Mouse (Mus musculus): ENCODE measurements around the gene Dgcr6. TPM values are rescaled to one million over a fixed set of nuclear protein-coding genes. Genes with fewer than 3 reads are reported as not detected.
A peak's percentile ranks its signal among the peaks of the same experiment; 100 is the strongest.
"Not testable (repeated sequence)": the region's sequence is repeated elsewhere in the genome, so short reads cannot be mapped to it uniquely, and the experiment has no call there.

Dgcr6 gene
- polyA plus RNA-seq (2015; fragmentation: Nextera tagmentation; extraction: Ambion mirVana) = 78.5 and 79.2 TPM in 2 replicates

DNA sequence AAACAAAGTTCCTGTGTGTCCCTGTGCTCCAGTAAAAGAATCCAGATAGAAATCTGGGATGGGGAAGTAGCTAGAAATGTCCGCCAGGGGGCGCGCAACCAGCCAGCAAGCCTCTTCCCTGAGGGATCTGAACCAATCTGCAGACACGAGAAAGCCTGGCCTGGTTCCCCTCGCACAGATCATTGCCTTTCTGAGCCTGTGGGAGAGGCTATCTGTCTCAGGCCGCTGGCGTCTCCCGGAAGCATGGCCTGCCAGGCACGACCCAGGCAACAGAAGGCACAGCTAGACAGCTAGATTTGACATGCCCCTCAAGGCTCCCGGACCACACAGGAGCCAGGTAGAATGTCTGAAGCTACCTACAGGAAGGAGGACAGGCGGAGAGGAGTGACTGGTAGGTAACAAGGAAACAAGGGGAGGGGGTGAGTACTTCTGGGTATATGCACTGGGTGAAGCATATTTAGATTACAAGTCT lies at the start of gene Dgcr6:
TSS of gene Dgcr6 (plus strand) at position 130 of the 472 bp plus-strand sequence.
- H3K27me3 ChIP-seq (ENCODE audit: control insufficient read depth, insufficient read depth, low read depth, low read length) = no peaks in the 10 kb centered on the region; the same call in 1 of the 2 replicates
- no peaks in the 10 kb centered on the region for H3K9me3 ChIP-seq (ENCODE audit: control insufficient read depth, low read length)
- ATAC-seq (ENCODE audit: low read depth) = peak; percentile 85
- no peak within 1 kb of the TSS for H3K4me3 ChIP-seq (ENCODE audit: low read length)
- no peaks in the 10 kb centered on the region for H3K36me3 ChIP-seq (ENCODE audit: control insufficient read depth, insufficient read depth, low read length)
- WGBS = 10% methylated on average over 11 of the region's 11 CpGs
- 0 out of 2 replicates have a peak within 1 kb of the TSS, but pooled peaks have one; percentile 24 for H3K9ac ChIP-seq (ENCODE audit: low read length)
- 0 out of 2 replicates have a peak within 1 kb of the TSS, but pooled peaks have one; percentile 44 for H3K27ac ChIP-seq (ENCODE audit: low read length)
- H3K4me2 ChIP-seq (ENCODE audit: low read depth, low read length) = peak within 1 kb of the TSS; percentile 28; the same call in 1 of the 2 replicates
- H3K4me1 ChIP-seq (replicated peaks; ENCODE audit: control insufficient read depth, insufficient read depth, low read length) = peaks cover 6% of the 10 kb centered on the region

DNA sequence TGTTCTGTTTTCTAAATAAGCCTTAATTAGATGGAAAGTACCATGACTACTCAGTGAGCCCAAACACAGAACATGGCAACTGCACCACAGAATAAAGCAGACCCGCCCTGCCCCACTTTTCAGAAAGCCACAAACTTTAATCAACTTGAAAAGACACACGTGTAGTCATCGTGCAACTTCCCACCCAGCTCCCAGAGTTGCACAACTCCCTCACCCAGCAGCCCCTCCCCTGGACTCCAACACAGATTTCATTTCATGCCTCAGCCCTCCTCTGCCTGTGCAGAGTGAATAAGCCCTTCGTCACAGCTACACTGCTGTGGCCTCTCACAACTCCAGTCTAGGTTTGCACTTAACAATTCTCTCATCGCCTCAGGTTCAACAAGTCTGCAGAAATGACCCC lies 48.1 kb upstream of the Dgcr6 start:
- no peak overlapping the region for H3K4me3 ChIP-seq (ENCODE audit: low read length)
- no peak for ATAC-seq (ENCODE audit: low read depth)
- H3K9me3 ChIP-seq (ENCODE audit: control insufficient read depth, low read length) = no peaks in the 10 kb centered on the region
- 67% methylated on average over 5 of the region's 5 CpGs for WGBS
- no peak overlapping the region for H3K27ac ChIP-seq (ENCODE audit: low read length)
- no peaks in the 10 kb centered on the region for H3K27me3 ChIP-seq (ENCODE audit: control insufficient read depth, insufficient read depth, low read depth, low read length)
- no peak overlapping the region for H3K4me2 ChIP-seq (ENCODE audit: low read depth, low read length)
- no peaks in the 10 kb centered on the region for H3K36me3 ChIP-seq (ENCODE audit: control insufficient read depth, insufficient read depth, low read length)
- H3K4me1 ChIP-seq (replicated peaks; ENCODE audit: control insufficient read depth, insufficient read depth, low read length) = no peaks in the 10 kb centered on the region
- no peak overlapping the region for H3K9ac ChIP-seq (ENCODE audit: low read length)

DNA sequence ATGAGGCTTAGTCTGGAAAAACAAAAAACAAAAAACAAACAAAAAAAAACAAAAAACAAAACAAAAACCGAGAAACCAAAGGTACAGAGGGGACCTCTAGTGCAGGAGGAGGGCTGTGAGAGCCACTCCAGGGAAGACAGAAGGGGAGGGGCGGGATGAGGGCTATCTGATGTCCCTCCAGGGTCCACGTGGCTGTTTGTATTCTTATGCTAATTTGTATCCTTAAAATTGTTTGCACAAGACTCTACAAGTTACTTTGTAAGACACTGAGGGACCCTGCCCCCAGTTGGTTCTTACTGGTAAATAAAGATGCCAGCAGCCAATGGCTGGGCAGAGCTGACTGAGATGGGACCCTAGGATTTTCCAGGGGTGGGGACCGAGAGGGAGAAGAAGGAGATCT lies 45.6 kb upstream of the Dgcr6 start:
- Histone ChIP-seq H3K4me2 (ENCODE audit: low read depth, low read length) (no peak overlapping the region), H3K4me1 (replicated peaks; ENCODE audit: control insufficient read depth, insufficient read depth, low read length) (no peaks in the 10 kb centered on the region), H3K9me3 (ENCODE audit: control insufficient read depth, low read length) (no peaks in the 10 kb centered on the region), H3K27ac (ENCODE audit: low read length) (no peak overlapping the region), H3K27me3 (ENCODE audit: control insufficient read depth, insufficient read depth, low read depth, low read length) (no peaks in the 10 kb centered on the region), H3K36me3 (ENCODE audit: control insufficient read depth, insufficient read depth, low read length) (no peaks in the 10 kb centered on the region), H3K4me3 (ENCODE audit: low read length) (no peak overlapping the region), H3K9ac (ENCODE audit: low read length) (no peak overlapping the region)
- WGBS = 43% methylated on average over 4 of the region's 4 CpGs
- ATAC-seq (ENCODE audit: low read depth) = no peak

DNA sequence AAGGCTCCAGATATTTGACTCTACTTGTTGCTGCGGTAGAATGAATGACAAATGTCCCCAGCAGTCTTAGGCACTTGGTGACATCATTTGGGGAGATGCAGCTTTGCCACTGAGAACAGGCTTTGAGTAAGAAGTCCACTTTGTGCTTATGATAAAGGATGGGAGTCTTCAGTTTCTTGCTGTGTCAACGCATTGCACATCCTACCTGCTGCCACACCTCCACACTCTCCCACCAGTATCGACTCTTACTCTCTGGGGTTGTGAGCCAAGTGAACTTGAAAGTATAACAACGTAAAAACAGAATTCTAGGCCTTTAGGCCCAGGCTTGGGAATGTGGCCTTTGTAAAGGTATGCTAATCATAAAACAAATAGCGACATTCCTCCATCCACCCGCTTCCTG lies 41.6 kb upstream of the Dgcr6 start:
- ATAC-seq (ENCODE audit: low read depth) = no peak
- H3K36me3 ChIP-seq (ENCODE audit: control insufficient read depth, insufficient read depth, low read length) = no peaks in the 10 kb centered on the region
- 57% methylated on average over 6 of the region's 6 CpGs for WGBS
- no peak overlapping the region for H3K4me2 ChIP-seq (ENCODE audit: low read depth, low read length)
- H3K9me3 ChIP-seq (ENCODE audit: control insufficient read depth, low read length) = no peaks in the 10 kb centered on the region
- H3K4me1 ChIP-seq (replicated peaks; ENCODE audit: control insufficient read depth, insufficient read depth, low read length) = no peaks in the 10 kb centered on the region
- H3K27me3 ChIP-seq (ENCODE audit: control insufficient read depth, insufficient read depth, low read depth, low read length) = no peaks in the 10 kb centered on the region
- H3K4me3 ChIP-seq (ENCODE audit: low read length) = no peak overlapping the region
- no peak overlapping the region for H3K9ac ChIP-seq (ENCODE audit: low read length)
- H3K27ac ChIP-seq (ENCODE audit: low read length) = no peak overlapping the region

DNA sequence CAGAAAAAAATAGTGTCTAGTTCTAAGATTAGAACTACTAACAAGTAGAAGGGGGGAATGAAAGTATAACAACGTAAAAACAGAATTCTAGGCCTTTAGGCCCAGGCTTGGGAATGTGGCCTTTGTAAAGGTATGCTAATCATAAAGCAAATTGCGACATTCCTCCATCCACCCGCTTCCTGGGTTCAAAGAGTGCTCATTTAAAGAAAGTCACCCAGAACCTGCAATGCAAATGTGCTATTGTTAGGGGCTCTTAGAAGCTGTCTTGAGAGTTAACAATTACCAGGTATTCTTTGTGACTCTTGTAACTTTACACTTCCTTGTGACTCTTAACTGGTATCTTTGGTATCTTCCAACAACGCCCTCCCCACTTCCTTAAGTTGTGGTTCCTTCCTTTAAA lies 36.2 kb upstream of the Dgcr6 start:
- H3K4me1 ChIP-seq (replicated peaks; ENCODE audit: control insufficient read depth, insufficient read depth, low read length); H3K9me3 ChIP-seq (ENCODE audit: control insufficient read depth, low read length); H3K27ac ChIP-seq (ENCODE audit: low read length); H3K9ac ChIP-seq (ENCODE audit: low read length); H3K36me3 ChIP-seq (ENCODE audit: control insufficient read depth, insufficient read depth, low read length); H3K4me3 ChIP-seq (ENCODE audit: low read length); H3K27me3 ChIP-seq (ENCODE audit: control insufficient read depth, insufficient read depth, low read depth, low read length); ATAC-seq (ENCODE audit: low read depth); H3K4me2 ChIP-seq (ENCODE audit: low read depth, low read length): not testable (repeated sequence)
- WGBS = 54% methylated on average over 4 of the region's 4 CpGs

DNA sequence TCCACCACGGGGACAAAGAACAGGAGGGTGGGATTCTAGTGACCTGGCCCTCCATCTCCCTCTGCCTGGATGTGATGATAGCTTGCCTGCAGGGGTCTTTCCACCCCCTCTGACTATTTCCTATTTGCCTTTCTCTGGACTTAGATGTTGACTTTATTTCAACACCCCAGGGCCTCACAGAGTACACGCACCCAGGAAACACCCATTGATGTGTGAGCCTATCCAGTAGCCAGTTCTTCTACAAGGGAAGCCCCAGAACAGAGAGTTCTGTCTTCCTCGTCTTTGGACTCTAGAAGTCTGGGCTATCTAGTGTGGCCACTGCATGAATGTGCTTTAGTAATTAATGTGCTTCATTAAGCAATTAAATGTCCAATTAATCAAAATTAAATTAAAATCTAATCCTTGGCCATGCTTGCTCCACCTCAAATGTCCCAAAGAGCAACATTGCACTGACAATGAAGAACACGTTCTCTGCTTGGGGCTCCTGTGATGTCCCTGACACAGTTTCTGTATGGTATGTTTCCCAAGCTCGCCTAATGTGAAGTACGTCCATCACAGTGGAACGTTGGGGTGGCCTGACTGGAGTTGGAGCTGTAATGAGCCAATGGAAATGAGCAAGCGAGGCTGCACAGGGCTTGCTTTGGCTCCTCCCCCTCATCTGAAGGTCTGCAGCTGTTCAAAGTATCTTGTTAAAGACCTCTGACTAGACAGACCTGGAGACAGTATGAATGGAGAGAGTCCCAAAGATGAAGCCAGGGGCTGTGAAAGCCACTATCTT lies 29.7 kb upstream of the Dgcr6 start:
- H3K4me2 ChIP-seq (ENCODE audit: low read depth, low read length) = no peak overlapping the region
- ATAC-seq (ENCODE audit: low read depth) = no peak
- H3K36me3 ChIP-seq (ENCODE audit: control insufficient read depth, insufficient read depth, low read length) = no peaks in the 10 kb centered on the region
- no peaks in the 10 kb centered on the region for H3K4me1 ChIP-seq (replicated peaks; ENCODE audit: control insufficient read depth, insufficient read depth, low read length)
- no peak overlapping the region for H3K9ac ChIP-seq (ENCODE audit: low read length)
- no peaks in the 10 kb centered on the region for H3K9me3 ChIP-seq (ENCODE audit: control insufficient read depth, low read length)
- WGBS = 57% methylated on average over 8 of the region's 8 CpGs
- H3K27ac ChIP-seq (ENCODE audit: low read length) = no peak overlapping the region
- H3K27me3 ChIP-seq (ENCODE audit: control insufficient read depth, insufficient read depth, low read depth, low read length) = no peaks in the 10 kb centered on the region
- H3K4me3 ChIP-seq (ENCODE audit: low read length) = no peak overlapping the region

GRCm38 (mm10) chr16:18027371-18027770 lies 25.3 kb upstream of the Dgcr6 start:
- no peak for ATAC-seq (ENCODE audit: low read depth)
- Histone ChIP-seq H3K9me3 (ENCODE audit: control insufficient read depth, low read length) (no peaks in the 10 kb centered on the region), H3K9ac (ENCODE audit: low read length) (no peak overlapping the region), H3K27ac (ENCODE audit: low read length) (no peak overlapping the region), H3K4me3 (ENCODE audit: low read length) (no peak overlapping the region), H3K4me2 (ENCODE audit: low read depth, low read length) (no peak overlapping the region), H3K4me1 (replicated peaks; ENCODE audit: control insufficient read depth, insufficient read depth, low read length) (no peaks in the 10 kb centered on the region), H3K36me3 (ENCODE audit: control insufficient read depth, insufficient read depth, low read length) (no peaks in the 10 kb centered on the region), H3K27me3 (ENCODE audit: control insufficient read depth, insufficient read depth, low read depth, low read length) (no peaks in the 10 kb centered on the region)
- WGBS = 49% methylated on average over 2 of the region's 2 CpGs

DNA sequence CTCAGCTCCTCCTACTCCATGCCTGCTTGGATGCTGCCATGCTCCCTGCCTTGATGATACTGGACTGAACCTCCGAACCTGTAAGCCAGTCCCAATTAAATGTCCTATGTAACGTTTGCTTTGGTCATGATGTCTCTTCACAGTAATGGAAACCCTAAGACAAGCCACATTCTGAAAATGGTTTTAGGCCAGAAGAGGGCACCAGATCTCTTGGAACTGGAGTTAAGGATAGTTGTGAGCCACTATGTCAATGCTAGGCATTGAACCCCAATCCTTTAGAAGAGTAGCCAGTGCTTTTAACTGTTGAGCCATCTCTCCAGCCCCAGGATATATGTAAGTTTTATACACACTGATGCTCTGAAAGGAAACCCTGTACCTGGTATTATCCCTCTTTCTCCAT lies 20.9 kb upstream of the Dgcr6 start:
- no peaks in the 10 kb centered on the region for H3K27me3 ChIP-seq (ENCODE audit: control insufficient read depth, insufficient read depth, low read depth, low read length)
- 51% methylated on average over 2 of the region's 2 CpGs for WGBS
- H3K4me3 ChIP-seq (ENCODE audit: low read length) = no peak overlapping the region
- no peak overlapping the region for H3K9ac ChIP-seq (ENCODE audit: low read length)
- no peak for ATAC-seq (ENCODE audit: low read depth)
- H3K27ac ChIP-seq (ENCODE audit: low read length) = no peak overlapping the region
- no peaks in the 10 kb centered on the region for H3K36me3 ChIP-seq (ENCODE audit: control insufficient read depth, insufficient read depth, low read length)
- H3K9me3 ChIP-seq (ENCODE audit: control insufficient read depth, low read length) = no peaks in the 10 kb centered on the region
- no peaks in the 10 kb centered on the region for H3K4me1 ChIP-seq (replicated peaks; ENCODE audit: control insufficient read depth, insufficient read depth, low read length)
- no peak overlapping the region for H3K4me2 ChIP-seq (ENCODE audit: low read depth, low read length)

DNA sequence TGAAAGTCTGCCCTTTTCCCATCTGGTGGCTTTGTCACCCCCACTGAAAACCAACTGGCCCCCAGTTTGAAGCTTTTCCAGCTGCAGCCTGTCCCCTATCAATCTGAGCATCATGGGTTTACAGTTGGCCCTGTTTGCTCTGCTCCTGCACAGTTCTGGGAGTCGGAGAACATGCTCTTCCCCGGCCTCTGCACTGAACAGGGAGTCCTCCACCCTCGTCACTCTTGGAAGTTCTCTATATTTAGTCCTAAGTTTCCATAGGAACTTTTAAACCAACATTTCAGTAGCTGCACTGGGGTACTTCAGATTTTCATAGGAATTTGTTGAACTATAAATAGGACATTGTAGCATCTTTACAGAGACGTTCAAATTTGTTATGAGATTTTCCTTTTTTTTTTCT lies 19.4 kb upstream of the Dgcr6 start:
- 56% methylated on average over 4 of the region's 4 CpGs for WGBS
- no peaks in the 10 kb centered on the region for H3K27me3 ChIP-seq (ENCODE audit: control insufficient read depth, insufficient read depth, low read depth, low read length)
- H3K4me2 ChIP-seq (ENCODE audit: low read depth, low read length) = no peak overlapping the region
- no peaks in the 10 kb centered on the region for H3K36me3 ChIP-seq (ENCODE audit: control insufficient read depth, insufficient read depth, low read length)
- no peaks in the 10 kb centered on the region for H3K9me3 ChIP-seq (ENCODE audit: control insufficient read depth, low read length)
- no peak overlapping the region for H3K9ac ChIP-seq (ENCODE audit: low read length)
- no peak for ATAC-seq (ENCODE audit: low read depth)
- no peaks in the 10 kb centered on the region for H3K4me1 ChIP-seq (replicated peaks; ENCODE audit: control insufficient read depth, insufficient read depth, low read length)
- no peak overlapping the region for H3K27ac ChIP-seq (ENCODE audit: low read length)
- H3K4me3 ChIP-seq (ENCODE audit: low read length) = no peak overlapping the region
